ENCODE assay signal across 10 mouse cellular contexts in the genomic region with DNA sequence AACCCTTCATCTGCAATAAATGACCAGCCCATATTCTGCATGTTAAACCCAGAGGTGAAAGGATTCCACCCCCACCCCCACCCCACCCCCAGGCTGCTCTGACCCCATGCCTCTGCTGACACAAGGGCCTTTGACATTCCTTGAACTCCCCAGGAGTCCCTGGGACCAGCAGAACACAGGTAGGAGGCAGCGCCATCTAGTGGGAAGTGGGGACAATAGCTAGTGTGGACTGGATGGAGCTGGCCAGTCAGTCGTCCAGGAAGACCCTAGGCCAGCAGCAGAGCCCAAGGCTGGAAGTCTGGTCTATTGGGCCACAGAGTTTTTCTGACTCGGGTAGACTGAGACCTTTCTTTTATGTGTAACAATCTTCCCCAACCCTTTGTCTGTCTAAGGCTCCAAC.
A peak's percentile ranks its signal among the peaks of the same experiment; 100 is the strongest.
DNase-seq lines count a peak whose midpoint lies in the region; ATAC-seq and TF ChIP-seq lines count a peak whose summit lies in the region.
"Had no signal": no experiment of that assay in that cellular context is flagged by ENCODE, and none has a peak within 500 bp of the region (broad histone marks: within the 10 kb centered on the region; RNA-seq: fewer than 3 reads in every experiment).

No protein-coding gene starts in this region.

- WGBS in midbrain, embryonic 10.5 days, result 22% methylated on average over 3 of the region's 3 CpGs
- WGBS in midbrain, embryonic 16.5 days, result 19% methylated on average over 3 of the region's 3 CpGs
- WGBS in hindbrain, postnatal 0 days, result 27% methylated on average over 3 of the region's 3 CpGs
- WGBS in limb, embryonic 10.5 days, result 16% methylated on average over 3 of the region's 3 CpGs
- WGBS in olfactory bulb, adult 2 months, result 18% methylated on average over 3 of the region's 3 CpGs

- no peak overlapping the region for H3K4me2 ChIP-seq in midbrain, embryonic 16.5 days (ENCODE audit: low read length)
- H3K4me2 ChIP-seq in hindbrain, postnatal 0 days (ENCODE audit: low read depth, low read length), result no peak overlapping the region
- H3K4me2 ChIP-seq: embryonic facial prominence, embryonic 15.5 days had no signal

- peak; percentile 84 for TF ChIP-seq CTCF in hindbrain, postnatal 0 days (IDR thresholded peaks at IDR 0.05; ENCODE audit: low read depth)
- peak; percentile 58 for TF ChIP-seq CTCF in olfactory bulb, adult 2 months (IDR thresholded peaks at IDR 0.05; ENCODE audit: insufficient read depth, low read depth, low read length)

- no peaks in the 10 kb centered on the region for H3K27me3 ChIP-seq in midbrain, embryonic 10.5 days (ENCODE audit: low read depth, poor library complexity, severe bottlenecking)
- no peaks in the 10 kb centered on the region for H3K27me3 ChIP-seq in midbrain, embryonic 16.5 days (ENCODE audit: control insufficient read depth, insufficient read depth, low read depth, low read length)
- H3K27me3 ChIP-seq in hindbrain, postnatal 0 days (ENCODE audit: insufficient read depth, low read length), result no peaks in the 10 kb centered on the region
- 0 out of 2 replicates have a peak, but pooled peaks cover 4% of the 10 kb centered on the region for H3K27me3 ChIP-seq in limb, embryonic 10.5 days (ENCODE audit: low read depth, poor library complexity, severe bottlenecking)
- H3K27me3 ChIP-seq: embryonic facial prominence, embryonic 15.5 days had no signal

- ATAC-seq in midbrain, embryonic 16.5 days, result no peak
- no peak for ATAC-seq in hindbrain, postnatal 0 days

- DNase-seq in midbrain, embryonic 10.5 days (ENCODE audit: low spot score), result peak; percentile 62
- peak; percentile 47 for DNase-seq in adrenal gland, adult 8-10 months
- peak; percentile 83 for DNase-seq in embryo, embryonic 10.5 days (ENCODE audit: low spot score)
- peak; percentile 79 for DNase-seq in hindbrain, postnatal 0 days (ENCODE audit: low spot score)
- DNase-seq in limb, embryonic 10.5 days (ENCODE audit: low spot score), result peak; percentile 78
- peak; percentile 52 to 54 for DNase-seq in urinary bladder, postnatal 36 days (ENCODE audit: low spot score in 2 of 2)

- no peak overlapping the region for H3K9ac ChIP-seq in midbrain, embryonic 16.5 days (ENCODE audit: low read depth, low read length)
- no peak overlapping the region for H3K9ac ChIP-seq in hindbrain, postnatal 0 days (replicated peaks; ENCODE audit: low read length)
- H3K9ac ChIP-seq: embryonic facial prominence, embryonic 15.5 days had no signal

- TF ChIP-seq POLR2A in olfactory bulb, adult 2 months (IDR thresholded peaks at IDR 0.05; ENCODE audit: insufficient read depth, low read depth, low read length), result no peak

- no peaks in the 10 kb centered on the region for H3K36me3 ChIP-seq in midbrain, embryonic 10.5 days
- H3K36me3 ChIP-seq in midbrain, embryonic 16.5 days (ENCODE audit: control insufficient read depth, insufficient read depth, low read length), result no peaks in the 10 kb centered on the region
- H3K36me3 ChIP-seq in hindbrain, postnatal 0 days (ENCODE audit: insufficient read depth, low read length), result no peaks in the 10 kb centered on the region
- H3K36me3 ChIP-seq in limb, embryonic 10.5 days, result no peaks in the 10 kb centered on the region
- H3K36me3 ChIP-seq: embryonic facial prominence, embryonic 15.5 days had no signal

- H3K27ac ChIP-seq in midbrain, embryonic 10.5 days (replicated peaks), result no peak overlapping the region
- no peak overlapping the region for H3K27ac ChIP-seq in midbrain, embryonic 16.5 days (ENCODE audit: low read length)
- H3K27ac ChIP-seq in hindbrain, postnatal 0 days, result no peak overlapping the region
- no peak overlapping the region for H3K27ac ChIP-seq in limb, embryonic 10.5 days
- no peak overlapping the region for H3K27ac ChIP-seq in olfactory bulb, adult 2 months (ENCODE audit: insufficient read depth, low read depth, low read length)
- H3K27ac ChIP-seq: embryonic facial prominence, embryonic 15.5 days had no signal

- no peak overlapping the region for H3K4me3 ChIP-seq in midbrain, embryonic 10.5 days
- H3K4me3 ChIP-seq in midbrain, embryonic 16.5 days (ENCODE audit: low read depth, low read length), result no peak overlapping the region
- H3K4me3 ChIP-seq in hindbrain, postnatal 0 days (ENCODE audit: low read length), result no peak overlapping the region
- H3K4me3 ChIP-seq in limb, embryonic 10.5 days, result no peak overlapping the region
- H3K4me3 ChIP-seq in olfactory bulb, adult 2 months (ENCODE audit: insufficient read depth, low read depth, low read length), result no peak overlapping the region
- H3K4me3 ChIP-seq: embryonic facial prominence, embryonic 15.5 days; megakaryocyte, embryonic 14.5 days had no signal

- H3K4me1 ChIP-seq in midbrain, embryonic 10.5 days, result peaks cover 27% of the 10 kb centered on the region
- peaks cover 19% of the 10 kb centered on the region for H3K4me1 ChIP-seq in midbrain, embryonic 16.5 days (ENCODE audit: control insufficient read depth, insufficient read depth, low read length)
- peaks cover 8% of the 10 kb centered on the region; the same call in 1 of the 2 replicates for H3K4me1 ChIP-seq in hindbrain, postnatal 0 days (ENCODE audit: insufficient read depth, low read length)
- peaks cover 48% of the 10 kb centered on the region for H3K4me1 ChIP-seq in limb, embryonic 10.5 days
- H3K4me1 ChIP-seq in olfactory bulb, adult 2 months (ENCODE audit: control insufficient read depth, insufficient read depth, low read length), result peaks cover 7% of the 10 kb centered on the region

- H3K9me3 ChIP-seq in midbrain, embryonic 10.5 days (replicated peaks), result no peaks in the 10 kb centered on the region
- no peaks in the 10 kb centered on the region for H3K9me3 ChIP-seq in midbrain, embryonic 16.5 days (replicated peaks; ENCODE audit: control insufficient read depth, low read length, poor library complexity, severe bottlenecking)
- H3K9me3 ChIP-seq in hindbrain, postnatal 0 days (ENCODE audit: low read length), result no peaks in the 10 kb centered on the region
- H3K9me3 ChIP-seq in limb, embryonic 10.5 days (replicated peaks), result no peaks in the 10 kb centered on the region
- H3K9me3 ChIP-seq: embryonic facial prominence, embryonic 15.5 days; megakaryocyte, embryonic 14.5 days had no signal
